Mouse (Mus musculus) regulatory T cell (primary cell): ENCODE data around the gene Hnrnpdl.

ENCODE experiments used
- in situ Hi-C: fragments of 300-600 bp; cut with MboI, MseI; formaldehyde crosslinking; loops from one replicate; pipeline ENCODE4 v1.15.1; 2025; ENCODE audit warnings: high pct_unique_total_duplicates

Hnrnpdl gene

GRCm38 (mm10) chr5:100006324-100007039, 33.0 kb downstream of the Hnrnpdl start:
- in situ Hi-C loops, result no loop called here

GRCm38 (mm10) chr5:100005896-100006295, 33.6 kb downstream of the Hnrnpdl start:
- in situ Hi-C loops, result no loop called here

- in situ Hi-C loops, result no loop called here
These were observed 34.0 kb downstream of the Hnrnpdl start for GRCm38 (mm10) chr5:100005431-100005830.

GRCm38 (mm10) chr5:100003895-100004294, 35.6 kb downstream of the Hnrnpdl start:
- in situ Hi-C loops, result no loop called here

GRCm38 (mm10) chr5:100000500-100000899, 39.0 kb downstream of the Hnrnpdl start:
- in situ Hi-C loops, result no loop called here

GRCm38 (mm10) chr5:100000048-100000447, 39.4 kb downstream of the Hnrnpdl start:
- in situ Hi-C loops, result no loop called here

- in situ Hi-C loops, result no loop called here
These were observed 44.8 kb downstream of the Hnrnpdl start for GRCm38 (mm10) chr5:99994680-99995079.

- in situ Hi-C loops, result no loop called here
These were observed 45.3 kb downstream of the Hnrnpdl start for GRCm38 (mm10) chr5:99994166-99994565.
